Mouse (Mus musculus) myocyte (in vitro differentiated cells): ENCODE measurements at regions not wholly inside any gene's neighbourhood (a gene's known extent, or its start where the extent isn't known, plus 50 kb on each side); places are given as distances from the start of the nearest gene placed in this dataset.

ENCODE experiments used
- POLR2A ChIP-seq: IDR thresholded peaks from one replicate; pipeline ENCODE4 v1.6.1; 2011; ENCODE audit warnings: low read depth, mild to moderate bottlenecking, control low read depth, moderate library complexity; ENCODE audit not compliant: insufficient read length
- REST ChIP-seq: IDR thresholded peaks from one replicate; pipeline ENCODE4 v1.6.1; 2011; ENCODE audit warnings: mild to moderate bottlenecking, control low read depth, moderate library complexity; ENCODE audit not compliant: insufficient read depth, insufficient read length
- USF1 ChIP-seq: IDR thresholded peaks from one replicate; pipeline ENCODE4 v1.6.1; 2011; ENCODE audit warnings: low read depth, mild to moderate bottlenecking, control low read depth, moderate library complexity

DNA sequence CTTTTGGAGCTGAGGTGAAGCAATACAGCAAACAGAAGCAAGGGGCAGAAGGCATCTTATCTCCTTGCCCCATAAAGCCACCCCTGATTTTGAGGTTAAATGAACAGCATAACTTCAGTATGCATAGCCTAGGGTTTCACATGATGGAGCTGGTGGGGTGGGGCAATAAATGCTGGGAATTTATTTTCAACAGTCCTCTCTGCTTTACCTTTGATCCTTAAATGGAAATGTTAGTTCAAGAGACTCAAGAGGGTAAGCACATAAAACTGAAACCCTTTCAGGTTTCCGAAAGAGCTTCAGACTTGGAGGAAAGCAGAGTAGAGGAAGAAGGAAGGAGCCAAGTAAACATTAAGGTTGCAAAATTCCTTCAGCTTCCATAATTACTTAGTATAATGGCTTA lies 290.5 kb downstream of the Epha7 start:
- TF ChIP-seq REST, result no peak
- TF ChIP-seq POLR2A, result no peak
- no peak for TF ChIP-seq USF1
